Mouse (Mus musculus): ENCODE data around the gene Avil.

Gene Avil

GRCm38 (mm10) chr10:127030336-127031296 lies 30.1 kb downstream of the Avil start, which contains the start of gene Tsfm:
Gene Tsfm (minus strand): TSS chr10:127030840.
- peak; percentile 96 to 98 for DNase-seq

DNA sequence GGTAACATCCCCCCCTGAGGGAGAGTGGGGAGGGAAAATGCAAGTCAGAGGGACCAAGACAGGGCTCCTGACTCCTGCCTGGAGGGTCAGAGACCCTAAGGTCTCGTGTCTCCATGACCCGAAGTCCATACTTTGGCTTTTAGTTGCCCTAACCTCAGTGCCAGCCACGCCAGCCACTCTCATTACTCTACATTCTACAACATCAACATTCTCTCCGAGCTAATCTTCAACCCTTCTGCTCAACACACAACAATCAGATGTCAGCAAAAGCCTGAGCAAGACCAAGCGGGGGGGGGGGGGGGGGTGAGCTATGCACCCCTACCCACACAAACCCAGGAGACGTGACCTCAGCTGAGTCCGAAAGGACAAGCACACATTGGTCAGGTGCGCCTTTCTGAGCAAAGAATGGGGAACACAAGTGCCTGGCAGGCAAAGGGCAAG lies 32.8 kb downstream of the Avil start:
- DNase-seq, result no peak

GRCm38 (mm10) chr10:127036273-127036672 lies 35.8 kb downstream of the Avil start:
- no peak for DNase-seq

GRCm38 (mm10) chr10:127037641-127038040 lies 37.1 kb downstream of the Avil start:
- DNase-seq, result no peak

DNA sequence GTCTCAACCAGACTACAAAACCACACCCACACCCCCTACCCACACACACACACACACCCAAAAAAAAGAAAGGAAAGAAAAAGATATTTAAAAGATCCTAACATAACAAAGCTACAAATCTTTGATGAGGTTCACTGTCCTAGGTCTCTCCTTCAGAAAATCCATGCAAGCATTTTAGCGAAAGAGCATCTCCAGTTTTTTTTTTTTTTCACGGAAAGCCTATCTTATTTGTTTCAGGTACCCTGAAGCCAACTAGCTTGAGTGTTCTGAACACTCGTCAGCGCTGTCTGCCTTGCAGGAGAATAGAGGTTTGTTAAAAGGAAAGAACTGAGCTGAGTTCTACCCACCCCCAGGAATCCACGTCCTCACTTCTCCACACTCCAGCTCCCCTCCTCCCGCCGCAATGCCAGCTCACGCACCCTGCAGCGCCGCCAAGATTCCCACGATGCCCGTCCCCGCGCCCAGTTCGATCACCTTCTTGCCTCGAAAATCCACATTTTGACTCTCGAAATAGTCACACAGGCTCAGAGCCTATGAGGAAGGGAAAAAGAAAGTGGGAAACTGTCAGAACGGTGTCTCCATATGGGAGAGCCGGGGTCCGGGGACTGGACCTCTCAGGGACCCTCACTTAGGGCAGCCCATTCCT lies 40.2 kb downstream of the Avil start:
- DNase-seq, result peak; percentile 41 to 59

- DNase-seq, result peak in 1 of 2 experiments; percentile 72
Observed at GRCm38 (mm10) chr10:127041274-127041766, 40.8 kb downstream of the Avil start, which contains the start of the genes Mettl1 and Eef1akmt3. Gene Mettl1 (plus strand): TSS chr10:127041414. Gene Eef1akmt3 (minus strand): TSS chr10:127041513.

DNA sequence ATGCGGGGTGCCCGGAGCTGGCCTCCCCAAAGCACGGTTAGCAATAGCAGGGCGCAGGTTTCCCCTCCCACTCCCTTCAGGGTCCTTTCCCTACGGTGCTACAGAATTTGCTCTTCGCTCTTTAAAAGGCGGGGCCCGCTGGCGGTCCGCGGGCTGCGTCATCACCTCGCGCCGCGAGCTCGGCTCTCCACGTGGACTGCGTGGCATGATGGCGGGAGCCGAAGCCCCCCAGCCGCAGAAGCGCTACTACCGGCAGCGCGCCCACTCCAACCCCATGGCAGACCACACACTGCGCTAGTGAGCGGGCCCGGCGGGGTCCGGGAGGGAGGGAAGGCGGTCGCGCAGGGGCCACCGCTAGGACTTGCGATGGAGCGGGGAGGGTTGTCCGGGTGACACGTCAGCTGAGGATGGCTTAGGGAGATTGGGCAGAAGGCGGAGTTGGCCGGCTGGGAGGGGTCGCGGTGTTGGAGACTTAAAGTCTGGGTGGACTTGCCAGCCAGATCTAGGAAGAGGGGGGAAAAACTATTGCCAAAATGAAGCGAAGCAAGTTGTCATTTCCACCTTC lies 41.3 kb downstream of the Avil start:
- peak; percentile 94 to 95 for DNase-seq

- DNase-seq, result no peak
Observed at GRCm38 (mm10) chr10:127042468-127043115, 42.1 kb downstream of the Avil start.

- no peak for DNase-seq
Observed at GRCm38 (mm10) chr10:127043187-127043586, 42.7 kb downstream of the Avil start.

DNA sequence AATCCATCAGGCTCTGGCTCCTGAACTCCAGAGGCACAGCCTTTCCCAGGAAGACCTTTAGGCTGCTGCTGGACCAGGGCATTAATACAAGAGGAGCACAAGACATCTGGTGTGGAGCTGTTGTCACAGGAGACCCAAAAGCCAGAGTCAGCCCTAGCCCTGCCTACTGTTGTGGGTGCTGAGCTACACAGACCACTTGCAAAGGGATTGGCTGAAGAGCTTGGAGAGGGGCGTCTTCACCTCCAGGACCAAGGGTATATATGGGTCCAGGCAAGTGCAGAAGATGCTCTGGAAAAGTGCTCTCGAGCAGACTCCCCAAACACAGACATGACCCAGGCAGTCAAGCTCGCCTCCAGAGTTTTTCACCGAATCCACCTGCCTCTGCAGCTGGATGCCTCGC lies 47.4 kb downstream of the Avil start, which contains the start of gene Cyp27b1:
TSS of gene Cyp27b1 (plus strand) at position 297 of the 400 bp plus-strand sequence.
- DNase-seq, result no peak

DNA sequence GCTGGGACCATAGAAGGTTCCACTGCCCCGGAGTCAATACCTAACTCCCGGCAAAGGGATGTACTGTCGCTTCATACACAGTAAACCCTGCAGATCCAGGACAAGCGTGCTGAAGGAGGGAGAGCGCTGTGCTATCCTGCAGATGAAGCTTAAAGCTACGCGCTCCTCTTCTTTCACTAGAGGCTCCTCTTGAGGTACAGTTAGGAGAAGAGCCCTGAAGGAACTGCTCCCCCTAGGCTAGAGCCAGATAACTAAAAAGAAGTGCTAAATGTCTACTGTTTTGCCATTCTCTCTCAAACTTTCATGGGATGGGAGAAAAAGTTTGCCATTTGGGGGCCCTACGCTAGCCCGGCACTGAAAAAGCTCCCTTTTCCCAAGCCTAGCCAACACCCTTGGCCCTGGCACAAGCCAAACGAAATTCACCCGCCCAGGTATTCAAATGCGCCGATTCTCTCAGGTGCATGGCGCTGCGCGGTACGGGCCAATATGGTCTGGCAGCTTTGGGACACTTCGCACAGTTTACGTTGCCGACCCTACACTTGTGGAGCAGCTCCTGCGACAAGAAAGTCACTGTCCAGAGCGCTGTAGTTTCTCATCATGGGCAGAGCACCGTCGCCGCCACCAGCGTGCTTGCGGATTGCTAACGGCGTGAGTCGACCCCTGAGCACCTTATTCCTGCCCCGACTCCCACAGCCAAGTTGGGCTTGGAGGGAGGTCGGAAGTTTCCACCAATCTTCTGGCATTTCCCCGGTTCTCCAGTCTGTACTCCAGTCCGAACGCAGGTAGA lies 48.3 kb downstream of the Avil start:
- DNase-seq, result no peak

DNA sequence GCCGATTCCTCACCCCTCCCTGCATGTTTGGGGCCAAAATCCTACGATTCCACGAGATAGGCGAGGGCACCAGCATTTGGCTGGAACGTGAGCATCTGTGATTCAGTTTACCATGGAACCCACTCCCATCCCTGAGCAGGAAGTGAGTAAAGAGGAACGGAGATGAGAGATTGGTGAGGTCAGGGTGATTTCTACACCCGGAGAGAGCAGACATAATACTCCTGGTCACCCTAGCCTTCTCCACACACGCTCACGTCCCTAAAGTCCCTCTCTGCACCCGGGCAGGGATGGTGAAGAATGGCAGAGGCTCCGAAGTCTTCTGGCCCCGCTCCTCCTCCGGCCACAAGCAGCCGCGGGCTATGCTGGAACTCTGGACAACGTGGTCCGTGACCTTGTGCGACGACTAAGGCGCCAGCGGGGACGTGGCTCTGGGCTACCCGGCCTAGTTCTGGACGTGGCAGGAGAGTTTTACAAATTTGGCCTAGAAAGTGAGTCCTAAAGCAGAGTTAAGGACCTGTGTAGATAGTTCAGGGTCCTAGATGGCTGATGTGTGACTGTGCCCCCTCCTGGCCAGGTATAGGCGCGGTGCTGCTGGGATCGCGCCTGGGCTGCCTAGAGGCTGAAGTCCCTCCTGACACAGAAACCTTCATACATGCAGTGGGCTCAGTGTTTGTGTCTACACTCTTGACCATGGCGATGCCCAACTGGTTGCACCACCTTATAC lies 49.0 kb downstream of the Avil start:
- peak in 1 of 2 experiments; percentile 47 for DNase-seq

DNA sequence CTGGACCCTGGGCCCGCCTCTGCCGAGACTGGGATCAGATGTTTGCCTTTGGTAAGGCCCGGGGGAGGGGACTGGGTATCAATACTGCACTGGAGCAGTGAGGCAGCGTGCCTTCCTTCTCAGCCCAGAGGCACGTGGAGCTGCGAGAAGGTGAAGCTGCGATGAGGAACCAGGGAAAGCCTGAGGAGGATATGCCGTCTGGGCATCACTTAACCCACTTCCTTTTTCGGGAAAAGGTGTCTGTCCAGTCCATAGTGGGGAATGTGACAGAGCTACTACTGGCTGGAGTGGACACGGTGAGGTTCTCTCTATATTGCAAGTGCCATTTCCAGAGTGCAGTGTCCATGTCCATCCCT lies 49.6 kb downstream of the Avil start:
- no peak for DNase-seq

GRCm38 (mm10) chr10:127054646-127055045 lies 54.1 kb downstream of the Avil start:
- peak in 1 of 2 experiments; percentile 50 for DNase-seq

- DNase-seq, result no peak
Observed at GRCm38 (mm10) chr10:127055406-127055805, 54.9 kb downstream of the Avil start.

DNA sequence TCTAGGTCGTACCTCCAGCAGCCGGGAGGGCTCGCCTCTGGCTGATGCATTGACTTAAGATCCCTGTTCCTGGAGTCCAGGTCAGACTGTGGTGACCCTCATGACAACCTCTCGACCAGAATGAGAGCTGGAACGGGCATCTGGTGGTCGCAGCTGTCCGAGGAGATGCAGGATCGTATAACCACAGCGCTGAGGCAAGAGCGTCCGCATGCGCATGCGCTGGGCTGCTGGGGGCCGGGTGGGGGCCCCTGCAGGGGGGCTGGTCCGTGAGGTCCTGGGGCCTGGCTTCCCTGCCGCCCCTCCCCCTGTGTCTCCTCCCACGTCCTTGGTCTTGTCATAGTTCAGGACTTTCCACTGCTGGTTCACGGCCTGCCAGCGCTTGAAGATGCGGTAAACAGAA lies 56.0 kb downstream of the Avil start:
- DNase-seq, result peak in 1 of 2 experiments; percentile 39

- peak; percentile 83 to 89 for DNase-seq
Observed at GRCm38 (mm10) chr10:127058161-127058560, 57.7 kb downstream of the Avil start.

- peak in 1 of 2 experiments; percentile 39 for DNase-seq
Observed at GRCm38 (mm10) chr10:127058708-127059107, 58.2 kb downstream of the Avil start.

DNA sequence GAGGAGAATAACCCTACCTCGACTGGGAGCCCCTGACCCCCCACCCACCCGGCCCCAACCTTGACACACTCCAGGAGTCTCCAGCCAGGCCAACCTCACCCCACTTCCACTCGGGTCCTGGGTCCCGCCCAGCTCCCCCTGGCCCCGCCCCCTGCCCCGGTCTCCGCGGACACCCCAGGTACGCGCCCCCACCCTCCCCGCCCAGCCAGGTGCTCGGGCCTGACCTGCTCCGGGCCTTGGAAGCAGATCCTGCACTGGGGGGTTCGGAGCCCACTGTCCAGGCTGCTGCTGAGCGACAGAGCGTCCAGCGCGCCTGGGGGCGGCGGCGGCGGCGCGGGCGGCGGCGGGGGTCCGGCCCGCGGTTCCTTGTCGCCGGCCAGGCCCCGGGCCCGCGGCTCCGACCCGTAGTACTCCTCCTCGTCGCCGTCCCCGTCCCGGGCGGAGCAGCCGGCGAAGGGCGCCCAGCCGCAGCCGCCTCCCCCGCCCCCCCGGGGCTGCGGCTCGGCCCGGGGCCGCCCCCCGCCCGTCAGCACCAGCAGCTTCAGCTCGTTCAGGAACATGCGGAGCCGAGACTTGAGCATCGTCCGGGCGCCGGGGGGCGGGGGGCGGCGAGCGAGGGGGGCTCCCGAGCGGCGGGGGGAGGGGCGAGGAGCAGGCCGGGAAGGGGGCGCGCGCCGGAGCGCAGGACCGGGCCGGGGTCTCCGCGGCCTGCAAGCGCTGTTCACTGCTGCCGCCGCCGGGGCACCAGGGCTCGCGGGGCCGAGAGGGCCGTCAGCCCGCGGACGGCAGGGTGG lies 58.9 kb downstream of the Avil start:
- peak in 1 of 2 experiments; percentile 66 for DNase-seq

Measured in cerebellum, postnatal 25 days (tissue).